Comparison of ENCODE assay signal across 11 mouse cellular contexts in the genomic region with DNA sequence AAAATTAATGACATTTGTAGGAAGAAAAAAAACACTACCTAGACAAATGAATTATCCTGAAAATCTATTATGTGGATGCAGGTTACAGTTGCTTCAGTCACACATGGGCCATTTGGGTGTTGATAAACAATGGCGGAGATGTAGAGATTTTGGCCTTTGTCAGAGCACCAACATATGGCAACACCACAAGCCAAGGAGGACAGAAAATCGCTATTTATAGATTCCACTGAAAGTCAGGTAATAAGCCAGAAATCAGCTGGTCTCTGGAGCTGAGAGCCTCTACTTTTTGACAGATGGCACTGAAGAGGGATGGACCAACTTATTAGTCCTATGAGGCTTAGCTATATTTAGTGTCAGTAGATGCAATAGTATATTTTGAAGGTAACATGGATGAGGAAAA.
"Had no signal": no experiment of that assay in that cellular context is flagged by ENCODE, and none has a peak within 500 bp of the region (broad histone marks: within the 10 kb centered on the region; RNA-seq: fewer than 3 reads in every experiment).

No protein-coding gene starts in this region.

- H3K9me3 ChIP-seq: limb, embryonic 15.5 days; liver, embryonic 12.5 days; midbrain, embryonic 12.5 days; neural tube, embryonic 15.5 days had no signal

- H3K4me3 ChIP-seq: left cerebral cortex, adult 2 months; limb, embryonic 15.5 days; liver, embryonic 12.5 days; midbrain, embryonic 12.5 days; myocyte; neural tube, embryonic 15.5 days had no signal

- H3K27me3 ChIP-seq: limb, embryonic 15.5 days; liver, embryonic 12.5 days; midbrain, embryonic 12.5 days; neural tube, embryonic 15.5 days had no signal

- H3K36me3 ChIP-seq: limb, embryonic 15.5 days; liver, embryonic 12.5 days; midbrain, embryonic 12.5 days; neural tube, embryonic 15.5 days had no signal

- DNase-seq: kidney, postnatal 14 days; lung, embryonic 14.5 days; lung, postnatal 14 days; thymus, postnatal 4 days had no signal

- H3K27ac ChIP-seq: left cerebral cortex, adult 2 months; limb, embryonic 15.5 days; liver, embryonic 12.5 days; midbrain, embryonic 12.5 days; neural tube, embryonic 15.5 days; stomach, postnatal 0 days had no signal

- ATAC-seq: liver, embryonic 12.5 days had no signal

- H3K4me2 ChIP-seq: limb, embryonic 15.5 days; liver, embryonic 12.5 days; lung, embryonic 14.5 days; midbrain, embryonic 12.5 days; neural tube, embryonic 15.5 days had no signal

- H3K9ac ChIP-seq: limb, embryonic 15.5 days; liver, embryonic 12.5 days; lung, embryonic 14.5 days; midbrain, embryonic 12.5 days; neural tube, embryonic 15.5 days had no signal

- H3K4me1 ChIP-seq: limb, embryonic 15.5 days; liver, embryonic 12.5 days; midbrain, embryonic 12.5 days; neural tube, embryonic 15.5 days had no signal
